Mouse (Mus musculus) kidney, postnatal 10 days (tissue): Measurements from ENCODE around the gene Jsrp1.
"Not testable (repeated sequence)": the region's sequence is repeated elsewhere in the genome, so short reads cannot be mapped to it uniquely, and the experiment has no call there.

Source experiments
- DNase-seq: peaks from one replicate; pipeline ENCODE4 v3.0.0; 2021; ENCODE audit warnings: mixed read lengths

Jsrp1 gene

DNA sequence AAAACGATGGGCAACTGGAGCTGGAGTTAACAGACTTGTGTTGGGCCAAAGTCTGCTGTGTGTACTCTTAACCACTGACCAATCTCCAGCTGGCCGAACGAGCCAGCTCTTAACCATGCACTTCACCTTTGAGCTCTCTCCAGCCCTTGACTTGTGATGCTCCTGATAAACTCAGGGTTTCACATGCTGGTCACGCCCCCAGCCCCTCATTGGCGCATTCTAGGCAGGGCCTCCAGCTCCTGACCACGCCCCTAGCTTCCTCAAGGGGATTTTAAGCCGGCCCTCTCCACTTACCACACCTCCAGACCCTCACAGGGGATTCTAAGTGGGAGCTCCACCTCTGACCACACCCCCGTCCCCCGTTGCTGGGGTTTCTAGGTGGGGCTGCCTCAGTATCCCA lies 17.8 kb upstream of the Jsrp1 start:
- DNase-seq: peak; percentile 89

DNA sequence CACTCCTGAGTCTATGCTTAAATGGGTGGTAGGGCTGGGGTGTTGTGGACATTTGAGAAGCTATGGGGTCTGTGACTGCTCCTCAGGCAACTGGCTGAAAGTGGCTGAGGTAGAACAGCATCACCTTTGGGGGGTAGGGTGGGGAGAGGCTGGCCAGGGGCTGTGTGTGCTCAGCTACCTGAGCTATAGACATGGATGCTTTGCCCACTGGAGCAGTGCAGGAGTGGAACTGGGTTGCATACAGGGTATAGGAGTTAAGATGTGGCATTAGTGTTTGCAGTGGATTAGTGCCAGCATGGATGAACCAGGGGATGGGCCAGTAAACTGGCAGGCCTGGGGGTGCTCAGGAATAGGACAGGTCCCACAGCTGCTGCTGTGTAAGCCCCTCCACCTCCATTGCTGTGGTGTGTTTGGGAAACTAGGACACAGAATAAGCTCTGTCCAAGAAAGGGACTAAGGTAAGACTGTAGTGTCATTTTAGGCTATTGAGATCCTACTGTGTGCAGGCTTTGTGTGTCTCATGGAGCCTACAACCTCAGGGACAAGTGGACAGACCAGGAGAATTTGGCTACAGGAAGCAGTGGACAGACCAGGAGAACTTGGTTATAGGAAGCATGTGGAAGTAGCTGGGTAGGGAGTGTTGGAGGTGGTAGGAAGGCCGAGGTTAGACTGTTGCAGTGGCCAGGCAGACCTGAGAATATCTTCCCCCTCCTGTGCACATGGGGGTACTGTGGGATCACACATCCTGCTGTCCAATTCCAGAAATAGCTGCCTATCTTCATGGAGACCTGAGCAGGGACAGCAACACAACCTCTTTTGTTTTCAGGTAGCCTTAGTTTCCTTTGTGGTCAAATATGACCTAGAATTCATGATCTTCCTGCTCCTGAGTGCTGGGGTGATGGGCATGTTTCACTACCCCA lies 16.3 kb upstream of the Jsrp1 start:
- no peak for DNase-seq

DNA sequence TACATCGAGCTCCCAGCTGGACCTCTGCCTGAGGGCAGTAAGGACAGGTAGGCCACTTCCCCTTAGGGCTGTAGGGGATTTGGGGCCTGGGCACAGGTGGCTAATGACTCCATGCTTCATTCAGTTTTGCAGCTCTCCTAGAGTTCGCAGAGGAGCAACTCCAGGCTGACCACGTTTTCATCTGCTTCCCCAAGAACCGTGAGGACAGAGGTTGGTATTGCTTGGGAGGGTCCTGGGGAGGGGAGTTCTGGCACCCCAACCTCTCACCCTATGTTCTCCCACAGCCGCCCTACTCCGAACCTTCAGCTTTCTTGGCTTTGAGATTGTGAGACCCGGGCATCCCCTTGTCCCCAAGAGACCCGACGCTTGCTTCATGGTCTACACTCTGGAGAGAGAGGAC lies 15.3 kb upstream of the Jsrp1 start:
- DNase-seq: not testable (repeated sequence)

DNA sequence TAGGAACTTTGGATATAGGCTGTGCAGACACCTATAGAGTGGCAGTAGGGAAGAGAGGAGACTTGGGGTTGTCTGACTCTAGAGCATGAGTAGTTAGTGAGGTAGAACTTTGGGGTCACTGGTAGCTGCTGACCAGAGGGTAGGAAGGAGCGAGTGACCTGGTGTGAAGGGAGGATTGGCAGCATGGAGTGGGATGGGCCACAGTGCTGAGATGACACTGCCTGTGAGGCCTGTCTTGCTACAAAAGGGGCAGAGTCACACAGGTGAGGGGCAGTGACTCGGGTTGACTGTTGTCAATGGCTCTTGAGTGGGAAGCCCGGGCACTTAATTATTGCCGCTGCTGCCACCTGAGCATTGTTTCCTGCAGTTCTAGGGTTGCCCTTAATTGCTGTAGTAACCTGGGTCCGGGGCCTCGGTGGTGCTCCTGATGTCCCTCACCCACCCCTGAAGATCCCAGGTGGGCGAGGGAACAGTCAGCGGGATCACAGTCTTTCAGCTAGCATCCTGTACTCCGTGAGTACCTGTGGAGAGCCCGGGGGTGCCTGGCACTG lies 14.6 kb upstream of the Jsrp1 start:
- DNase-seq: no peak

DNA sequence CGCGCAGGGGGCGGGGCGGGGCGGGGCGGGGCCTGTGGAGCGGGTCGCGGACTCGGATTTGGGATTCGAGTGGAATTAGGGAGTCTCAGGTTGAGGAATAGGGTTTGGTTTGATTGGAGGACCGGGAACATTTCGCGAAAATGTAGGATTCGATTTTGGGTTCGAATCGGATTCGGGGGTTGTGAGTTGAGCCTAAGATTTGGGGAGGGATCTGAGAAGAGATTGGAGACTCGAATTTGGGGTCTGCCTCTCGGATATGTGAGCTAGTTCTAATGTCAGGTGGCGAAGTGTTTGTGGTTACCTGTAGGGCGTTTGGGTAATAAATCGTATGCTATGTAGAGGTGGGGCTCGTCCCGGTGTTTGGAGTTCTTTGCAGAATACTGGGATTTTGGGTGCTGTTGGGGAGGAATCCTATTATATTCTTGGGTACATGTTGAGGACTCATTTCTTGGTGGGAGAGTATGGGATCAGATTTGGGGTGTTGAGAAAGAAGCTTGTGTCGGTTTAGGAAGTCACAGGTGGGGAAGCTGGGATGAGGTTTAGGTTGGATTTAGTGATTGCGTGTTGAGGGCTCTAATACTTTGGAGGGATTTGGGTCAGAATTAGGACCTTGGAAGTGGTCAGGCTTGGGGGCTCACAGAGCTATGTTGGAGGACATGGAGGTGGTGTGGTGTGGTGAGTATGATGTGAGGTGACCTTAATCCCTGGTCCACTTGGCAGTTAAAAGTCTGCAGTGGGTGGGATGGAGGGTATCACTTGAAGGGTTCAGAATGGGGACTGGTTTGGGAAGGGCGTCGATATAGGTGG lies 14.0 kb upstream of the Jsrp1 start:
- DNase-seq: no peak

DNA sequence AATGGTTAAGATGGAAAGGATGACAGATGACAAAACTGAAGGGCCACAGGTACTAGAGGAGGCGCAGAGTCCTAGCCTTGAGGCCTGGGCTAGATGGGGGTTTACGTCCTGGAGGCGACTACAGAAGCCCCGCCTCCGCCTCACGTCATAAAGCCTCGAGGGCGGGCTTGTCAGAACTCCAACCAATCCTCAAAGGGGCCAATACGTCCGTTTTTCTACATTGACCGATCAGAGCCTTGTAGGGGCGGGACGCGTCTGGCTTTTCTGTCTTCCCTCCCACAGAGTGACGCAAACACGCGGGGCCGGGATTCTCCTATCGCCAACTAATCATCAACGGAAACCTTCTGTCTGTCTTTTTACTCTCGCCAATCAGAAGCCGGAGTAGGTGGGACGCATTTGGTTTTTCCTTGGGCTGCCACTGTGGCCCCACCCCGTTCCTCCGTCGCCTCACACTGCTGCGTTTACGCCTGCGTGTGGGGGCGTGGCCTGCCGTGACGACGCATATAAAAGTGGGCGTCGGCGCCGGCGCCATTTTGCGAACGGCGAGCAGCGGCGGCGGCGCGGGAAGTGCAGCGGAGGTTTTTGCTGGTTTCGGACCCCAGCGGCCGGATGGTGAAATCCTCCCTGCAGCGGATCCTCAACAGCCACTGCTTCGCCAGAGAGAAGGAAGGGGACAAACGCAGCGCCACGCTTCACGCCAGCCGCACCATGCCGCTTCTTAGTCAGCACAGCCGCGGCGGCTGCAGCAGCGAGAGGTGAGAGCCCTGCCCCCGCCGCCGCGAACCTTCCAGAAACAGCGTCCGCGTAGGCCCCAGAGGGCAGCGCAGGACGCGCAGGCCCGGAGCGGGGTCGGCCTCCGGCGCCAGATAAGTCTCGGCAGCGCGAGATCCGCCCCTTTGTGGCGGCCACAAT lies 13.1 kb upstream of the Jsrp1 start, which contains the start of gene Oaz1:
Gene Oaz1 (plus strand): TSS at position 506 of the 912 bp plus-strand sequence.
- peak; percentile 99 for DNase-seq

DNA sequence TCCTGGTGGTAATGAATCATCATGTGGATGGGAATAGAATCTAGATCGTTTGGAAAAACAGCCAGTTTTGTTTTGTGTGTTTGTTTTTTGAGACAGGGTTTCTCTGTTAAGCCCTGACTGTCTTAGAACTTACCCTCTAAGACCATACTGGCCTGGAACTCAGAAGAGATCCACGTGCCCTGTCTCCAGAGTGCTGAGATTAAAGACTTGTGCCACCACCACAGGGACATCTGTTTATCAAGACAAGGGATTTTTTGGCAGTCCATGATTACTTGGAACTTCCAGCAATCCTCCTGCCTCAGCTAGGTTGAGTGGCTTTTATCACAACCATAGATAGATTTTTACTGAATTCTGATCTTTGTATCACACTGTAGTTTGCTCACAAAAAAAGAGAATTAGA lies 11.5 kb upstream of the Jsrp1 start:
- no peak for DNase-seq

DNA sequence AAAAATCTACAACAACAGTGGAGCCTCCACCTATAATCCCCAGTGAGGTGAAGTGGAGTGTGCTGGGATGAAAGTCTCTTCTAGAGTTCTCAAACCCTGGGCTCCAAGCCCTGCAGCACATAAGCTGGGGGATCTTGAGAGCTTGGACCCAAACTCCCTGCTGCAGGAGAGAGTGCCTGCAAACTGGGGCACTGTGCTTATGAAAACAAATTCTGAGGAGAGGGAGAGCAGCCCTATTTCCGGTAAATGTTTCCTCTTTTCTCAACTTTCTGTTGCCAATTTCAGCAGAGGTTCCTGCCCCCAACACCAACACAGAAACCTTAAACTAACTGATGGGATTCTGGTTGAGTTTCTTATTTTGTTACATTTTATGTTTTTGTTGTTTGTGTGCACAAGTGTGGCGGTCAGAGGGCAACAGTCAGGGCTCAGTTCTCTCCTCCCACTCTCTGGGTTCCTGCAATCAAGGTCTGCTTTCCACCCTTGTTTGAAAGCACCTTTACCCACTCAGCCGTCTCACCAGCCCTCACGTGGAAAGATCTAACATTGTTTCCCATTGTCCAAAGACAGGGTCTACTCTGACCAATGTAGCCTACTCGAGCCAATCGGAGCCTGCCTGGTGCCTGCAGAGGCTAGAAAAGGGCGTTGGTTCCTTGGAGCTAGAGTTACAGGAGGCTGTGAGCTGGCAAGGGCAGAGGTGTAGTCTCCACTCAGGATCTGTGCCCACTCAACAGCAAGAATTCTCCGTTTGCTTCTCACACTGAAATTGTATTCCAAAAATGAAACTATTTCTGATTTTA lies 10.7 kb upstream of the Jsrp1 start:
- DNase-seq: no peak

DNA sequence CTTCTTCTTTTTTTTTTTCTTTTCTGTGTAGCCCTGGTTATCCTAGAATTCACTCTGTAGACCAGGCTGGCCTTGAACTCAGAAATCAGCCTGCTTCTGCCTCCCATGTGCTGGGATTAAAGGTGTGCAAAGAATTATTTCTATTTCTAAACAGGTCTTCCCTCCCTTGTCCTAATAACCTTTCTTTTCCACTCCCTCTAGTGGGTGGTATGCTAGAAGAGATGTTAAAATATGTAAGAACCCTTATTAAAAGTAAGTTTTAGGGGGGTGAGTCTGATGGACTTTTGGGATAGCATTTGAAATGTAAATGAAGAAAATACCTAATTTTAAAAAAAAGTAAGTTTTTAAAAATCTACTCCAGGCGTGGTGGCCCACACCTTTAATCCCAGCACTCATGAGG lies 10.0 kb upstream of the Jsrp1 start:
- DNase-seq: no peak

DNA sequence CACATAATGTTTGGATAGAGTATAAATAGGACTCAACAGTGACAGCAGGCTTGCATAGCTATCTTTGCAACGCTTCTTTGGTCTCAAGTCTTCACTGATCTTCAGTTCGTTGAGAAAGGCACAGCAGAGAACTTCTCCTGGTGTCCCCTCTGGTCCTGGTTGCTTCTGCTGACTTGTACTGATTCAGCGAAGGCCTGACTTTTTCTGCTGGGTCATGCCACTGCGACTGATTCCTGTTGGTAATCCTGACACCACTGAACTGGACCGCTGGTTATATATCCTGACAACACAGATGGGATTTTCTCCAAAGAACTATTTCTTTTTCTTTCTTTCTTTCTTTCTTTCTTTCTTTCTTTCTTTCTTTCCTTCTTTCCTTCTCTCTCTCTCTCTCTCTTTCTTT lies 9.2 kb upstream of the Jsrp1 start:
- DNase-seq: no peak

DNA sequence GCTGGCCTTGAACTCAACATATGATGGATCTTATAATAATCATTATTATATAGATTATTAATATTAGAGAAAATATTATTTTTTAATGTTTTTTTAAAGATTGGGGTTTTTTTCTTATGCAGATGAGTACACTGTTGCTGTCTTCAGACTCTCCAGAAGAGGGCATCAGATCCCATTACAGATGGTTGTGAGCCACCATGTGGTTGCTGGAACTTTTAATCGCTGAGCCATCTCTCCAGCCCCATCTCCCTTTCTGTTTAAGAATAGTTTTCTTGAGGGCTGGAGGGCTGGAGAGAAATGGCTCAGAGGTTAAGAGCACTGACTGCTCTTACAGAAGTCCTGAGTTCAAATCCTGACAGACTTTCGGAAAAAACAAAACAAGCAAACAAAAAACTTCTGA lies 8.7 kb upstream of the Jsrp1 start:
- DNase-seq: peak; percentile 51

DNA sequence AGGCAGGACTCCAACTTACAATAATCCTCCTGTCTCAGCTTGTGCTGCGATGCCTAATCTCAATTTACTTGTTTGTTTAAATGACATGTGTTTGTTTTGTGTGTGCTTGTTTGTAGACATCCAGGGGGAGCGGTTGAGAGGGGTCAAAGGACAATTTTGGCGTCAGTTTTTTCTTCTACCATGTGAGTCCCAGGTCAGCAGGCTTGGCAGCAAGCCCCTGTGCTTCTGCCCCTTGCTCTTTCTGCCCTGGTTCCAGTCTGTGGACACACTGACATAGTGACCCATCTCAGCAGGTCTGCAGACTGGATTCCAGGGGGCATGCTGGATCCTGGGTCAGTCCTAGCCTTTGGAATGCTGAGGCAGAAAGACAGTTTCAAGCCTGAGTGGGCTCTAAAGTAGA lies 6.1 kb upstream of the Jsrp1 start:
- peak; percentile 62 for DNase-seq

DNA sequence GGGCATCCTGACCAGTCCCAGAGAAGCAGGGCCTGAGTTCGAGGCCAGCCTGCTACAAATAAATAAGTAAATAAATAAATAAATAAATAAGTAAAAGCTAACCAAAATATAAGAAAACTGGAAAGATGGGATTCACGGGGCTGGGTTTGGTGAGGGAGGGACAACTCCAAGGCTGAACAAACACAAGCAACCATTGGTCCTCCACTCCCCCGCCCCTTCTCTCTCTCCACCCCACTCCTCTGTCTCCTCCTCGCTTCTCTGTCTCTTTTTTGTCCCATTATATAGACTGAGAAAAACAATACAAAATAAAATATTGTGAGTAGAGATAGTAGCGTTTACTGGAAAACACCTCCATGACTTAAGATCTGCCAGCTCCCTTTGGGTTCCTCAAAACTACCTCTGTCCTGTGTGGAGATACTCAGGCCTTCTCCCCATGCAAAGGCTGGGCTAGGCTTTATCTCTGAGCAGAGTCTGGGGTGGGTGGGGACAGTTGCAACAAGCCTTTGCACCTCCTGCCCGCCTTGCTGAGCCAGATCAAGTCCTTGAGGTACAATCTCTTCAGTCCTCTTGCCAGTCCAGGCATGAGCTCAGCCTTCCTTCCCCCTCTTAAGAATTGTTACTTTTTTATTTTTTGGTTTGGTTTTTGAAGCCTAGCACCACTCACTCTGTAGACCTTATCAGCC lies 5.4 kb upstream of the Jsrp1 start:
- DNase-seq: no peak

DNA sequence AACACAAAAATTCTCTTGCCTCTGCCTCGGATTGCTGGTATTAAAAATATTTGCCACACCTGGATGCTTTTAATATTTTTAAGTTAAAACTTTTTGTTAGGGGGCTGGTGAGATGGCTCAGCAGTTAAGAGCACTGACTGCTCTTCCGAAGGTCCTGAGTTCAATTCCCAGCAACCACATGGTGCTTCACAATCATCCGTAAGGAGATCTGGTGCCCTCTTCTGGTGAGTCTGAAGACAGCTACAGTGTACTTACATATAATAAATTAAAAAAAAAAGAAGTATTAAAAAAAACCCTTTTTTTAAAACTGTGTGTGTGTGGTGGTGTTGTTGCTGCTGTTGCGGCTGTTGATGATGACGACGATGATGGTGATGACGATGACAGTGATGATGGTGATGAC lies 4.7 kb upstream of the Jsrp1 start:
- DNase-seq: not testable (repeated sequence)

DNA sequence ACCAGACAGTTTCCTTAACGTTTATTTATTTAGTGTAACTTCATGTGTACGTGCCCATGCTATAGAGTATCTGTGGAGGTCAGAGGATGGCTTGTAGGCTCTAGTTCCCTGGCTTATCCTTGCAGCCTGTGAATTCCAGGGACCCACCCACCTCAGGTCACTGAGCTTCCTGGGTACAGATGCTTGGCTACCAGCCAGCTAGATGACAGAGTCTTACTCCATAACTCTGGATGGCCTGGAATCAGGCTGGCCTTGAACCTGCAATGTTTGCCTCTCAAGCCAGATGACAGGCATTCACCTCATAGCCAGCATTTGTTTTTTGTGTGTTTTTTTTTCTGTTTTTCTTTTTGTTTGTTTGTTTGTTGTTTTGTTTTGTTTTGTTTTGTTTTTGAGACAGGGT lies 3.9 kb upstream of the Jsrp1 start:
- no peak for DNase-seq

DNA sequence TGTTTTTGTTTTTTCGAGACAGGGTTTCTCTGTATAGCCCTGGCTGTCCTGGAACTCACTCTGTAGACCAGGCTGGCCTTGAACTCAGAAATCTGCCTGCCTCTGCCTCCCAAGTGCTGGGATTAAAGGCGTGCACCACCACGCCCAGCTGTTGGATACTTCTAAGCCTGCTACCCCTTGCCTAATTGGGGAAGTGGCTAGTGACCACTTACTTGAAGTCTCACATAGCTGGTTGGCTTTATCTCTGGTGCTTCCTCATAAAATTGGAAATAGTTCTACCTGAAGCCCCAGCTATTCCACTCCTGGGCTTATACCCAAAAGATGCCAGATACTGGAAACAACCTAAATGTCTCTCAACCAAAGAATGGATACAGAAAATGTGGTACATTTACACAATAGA lies 3.0 kb upstream of the Jsrp1 start:
- not testable (repeated sequence) for DNase-seq

DNA sequence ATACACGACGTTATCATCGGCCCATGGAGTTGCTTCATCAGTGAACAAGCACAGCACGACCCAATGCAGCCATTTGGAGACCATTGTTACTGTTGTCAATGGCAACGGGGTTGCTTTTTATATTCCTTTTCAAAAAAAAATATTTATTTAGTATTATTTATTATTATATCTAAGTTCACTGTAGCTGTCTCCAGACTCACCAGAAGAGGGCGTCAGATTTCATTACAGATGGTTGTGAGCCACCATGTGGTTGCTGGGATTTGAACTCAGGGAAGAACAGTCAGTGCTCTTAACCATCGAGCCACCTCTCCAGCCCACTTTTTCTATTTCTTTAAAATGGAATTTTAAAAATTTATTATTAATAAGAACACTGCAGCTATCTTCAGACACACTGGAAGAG lies 1.5 kb upstream of the Jsrp1 start:
- no peak for DNase-seq

DNA sequence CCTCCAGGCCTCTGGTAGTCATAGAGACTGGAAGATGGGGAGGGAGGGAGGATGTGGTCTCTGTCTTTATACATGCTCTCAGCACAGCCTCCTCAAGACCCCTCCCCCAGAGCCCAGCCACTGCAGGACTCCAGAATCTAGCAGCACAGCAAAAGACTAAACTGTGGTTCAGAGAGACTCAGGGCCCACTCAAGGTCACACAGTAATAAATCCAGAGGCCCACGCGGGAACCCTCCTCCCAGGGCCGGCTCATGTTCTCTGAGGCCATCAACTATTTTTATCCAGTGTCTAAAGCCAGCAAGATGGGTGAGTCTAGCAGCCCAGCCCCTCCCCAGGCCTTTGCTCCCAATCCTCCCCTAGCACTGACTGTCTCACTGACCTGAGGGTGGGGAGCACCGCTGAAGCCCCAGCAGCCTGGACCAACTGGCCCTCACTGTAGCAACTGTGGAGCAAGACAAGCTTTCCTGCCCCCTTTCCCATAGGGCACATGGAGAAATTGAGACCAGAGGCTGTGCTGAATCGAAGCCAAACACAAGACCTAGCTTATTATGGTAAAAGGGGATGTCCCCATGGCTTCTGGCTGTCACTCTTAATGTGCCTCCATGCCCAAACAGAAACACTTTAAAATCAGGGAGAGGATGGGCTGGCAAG lies 782 bp downstream of the Jsrp1 start:
- DNase-seq: no peak

DNA sequence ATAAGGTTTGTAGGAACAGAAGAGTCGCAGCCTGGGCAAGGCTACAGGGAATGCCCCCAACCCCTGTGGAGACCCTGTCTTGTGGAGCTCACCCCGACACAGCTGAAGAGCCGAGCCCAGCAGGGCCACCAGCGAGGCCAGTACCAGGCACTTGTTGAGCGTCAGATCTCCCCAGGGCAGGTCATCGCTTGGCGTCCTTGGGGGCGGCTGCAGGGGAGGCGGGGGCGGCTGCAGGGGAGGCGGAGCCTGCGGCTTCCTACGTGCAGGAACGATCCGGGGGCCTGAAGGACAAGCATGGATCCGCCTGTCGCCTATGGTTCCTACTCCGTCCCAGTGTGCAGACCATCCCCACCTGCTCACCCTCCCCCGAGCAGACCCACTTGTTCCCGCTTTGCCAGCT lies 3.2 kb downstream of the Jsrp1 start:
- DNase-seq: peak; percentile 20

DNA sequence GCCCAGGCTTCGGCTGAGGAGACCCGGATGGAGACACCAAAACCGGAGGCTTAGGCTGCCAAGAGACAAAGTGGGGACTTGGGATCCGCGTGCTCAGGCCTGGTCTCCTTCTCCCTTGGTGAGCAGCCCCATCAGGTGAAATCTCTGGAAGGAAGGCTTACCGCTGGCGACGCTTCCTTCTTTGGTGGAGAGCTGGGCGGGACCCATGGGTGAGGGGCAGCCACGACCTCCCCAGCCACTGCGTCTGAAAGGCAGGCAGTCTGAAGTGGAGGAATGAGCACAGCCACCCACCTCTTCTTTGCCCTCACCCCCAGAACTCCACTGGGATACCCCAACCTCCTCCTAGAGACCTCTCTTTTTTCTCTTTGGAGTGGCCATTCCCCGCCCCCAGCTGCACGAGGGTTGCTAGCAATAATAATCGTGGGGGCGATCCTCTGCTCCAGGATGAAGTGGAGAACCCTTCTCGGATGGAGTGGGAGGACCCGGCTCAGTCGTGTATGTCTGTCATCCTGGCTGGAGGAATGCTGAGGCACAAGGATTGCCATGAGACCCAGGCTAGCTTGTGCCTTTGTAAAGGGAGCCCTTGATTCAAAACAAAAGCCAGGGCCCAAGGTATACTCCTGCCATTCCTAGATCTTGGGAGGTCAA lies 4.2 kb downstream of the Jsrp1 start:
- DNase-seq: peak; percentile 33
